Mouse (Mus musculus) embryonic facial prominence, embryonic 11.5 days (tissue): ENCODE results near the gene Ngb. TPM values are rescaled to one million over a fixed set of nuclear protein-coding genes. Genes with fewer than 3 reads are reported as not detected.

Source experiments
- ATAC-seq: fragments of 200-750 bp; cut with Nextera tagmentation; replicated peaks from 2 replicates; pipeline ENCODE4 v1.8.0; 2017; ENCODE audit warnings: low read depth; ENCODE audit not compliant: insufficient number of reproducible peaks, low FRiP score, low TSS enrichment
- DNase-seq: peaks from one replicate; pipeline ENCODE4 v3.0.0-alpha.2; 2015; ENCODE audit warnings: low spot score
- H3K27ac ChIP-seq: fragments of 300-500 bp; sonication (generic); replicated peaks from 2 replicates; pipeline ENCODE4 v1.5.1; 2014; ENCODE audit warnings: mild to moderate bottlenecking, low read depth, low read length, control low read depth
- H3K27me3 ChIP-seq: fragments of 300-500 bp; sonication (generic); 2 replicates; pipeline ENCODE4 v1.6.1; 2014; ENCODE audit warnings: mild to moderate bottlenecking, low read length, moderate library complexity, mixed read lengths; ENCODE audit not compliant: control insufficient read depth, insufficient read depth
- H3K36me3 ChIP-seq: fragments of 300-500 bp; sonication (generic); replicated peaks from 2 replicates; pipeline ENCODE4 v1.6.1; 2014; ENCODE audit warnings: low read depth, mild to moderate bottlenecking, low read length, moderate library complexity, mixed read lengths; ENCODE audit not compliant: control insufficient read depth, insufficient read depth
- H3K4me1 ChIP-seq: fragments of 300-500 bp; sonication (generic); 2 replicates; pipeline ENCODE4 v1.6.1; 2014; ENCODE audit warnings: low read length, mixed read lengths; ENCODE audit not compliant: control insufficient read depth, insufficient read depth
- H3K4me2 ChIP-seq: fragments of 300-500 bp; sonication (generic); 2 replicates; pipeline ENCODE4 v1.6.1; 2014; ENCODE audit warnings: low read depth, mild to moderate bottlenecking, control low read depth, low read length, moderate library complexity
- H3K4me3 ChIP-seq: fragments of 300-500 bp; sonication (generic); 2 replicates; pipeline ENCODE4 v1.5.1; 2014; ENCODE audit warnings: low read depth, low read length, control low read depth
- H3K9ac ChIP-seq: fragments of 300-500 bp; sonication (generic); replicated peaks from 2 replicates; pipeline ENCODE4 v1.6.1; 2014; ENCODE audit warnings: mild to moderate bottlenecking, control low read depth, low read length
- H3K9me3 ChIP-seq: fragments of 300-500 bp; sonication (generic); replicated peaks from 2 replicates; pipeline ENCODE4 v1.6.1; 2016; ENCODE audit warnings: mild to moderate bottlenecking, low read length, inconsistent platforms, mixed read lengths; ENCODE audit not compliant: control insufficient read depth
- WGBS: fragments of 180-500 bp; shearing (Covaris S2); extraction: QIAGEN DNeasy Blood & Tissue Kit; methylation state at CpG from one replicate; pipeline ENCODE4 v1.1.7; 2014; 5-methylcytosine and 5-hydroxymethylcytosine counted together
- polyA plus RNA-seq: library from polyadenylated mRNA; unstranded; fragments of >200 nt; fragmentation: Nextera tagmentation; extraction: Ambion mirVana; gene quantifications from 2 replicates; pipeline ENCODE4 v1.2.1, GENCODE M21; 2014

Ngb gene
- polyA plus RNA-seq, 1 experiment from 2014 or later: not detected

- Histone ChIP-seq H3K36me3 (no peaks in the 10 kb centered on the region), H3K4me3 (no peak overlapping the region), H3K4me1 (no peaks in the 10 kb centered on the region), H3K4me2 (no peak overlapping the region), H3K27ac (no peak overlapping the region), H3K9me3 (no peaks in the 10 kb centered on the region), H3K27me3 (no peaks in the 10 kb centered on the region), H3K9ac (no peak overlapping the region)
- 64% methylated on average over 17 of the region's 17 CpGs for WGBS
- no peak for ATAC-seq
- DNase-seq: no peak
Measured at GRCm38 (mm10) chr12:87057066-87057465, 45.3 kb downstream of the Ngb start.

- no peak overlapping the region for H3K4me3 ChIP-seq
- no peaks in the 10 kb centered on the region for H3K27me3 ChIP-seq
- no peaks in the 10 kb centered on the region for H3K9me3 ChIP-seq
- H3K4me2 ChIP-seq: no peak overlapping the region
- no peak overlapping the region for H3K27ac ChIP-seq
- no peak overlapping the region for H3K9ac ChIP-seq
- 70% methylated on average over 7 of the region's 7 CpGs for WGBS
- H3K36me3 ChIP-seq: no peaks in the 10 kb centered on the region
- ATAC-seq: no peak
- no peaks in the 10 kb centered on the region for H3K4me1 ChIP-seq
- DNase-seq: no peak
Measured at GRCm38 (mm10) chr12:87054873-87055272, 47.5 kb downstream of the Ngb start.

- DNase-seq (peak; percentile 72), ATAC-seq (no peak)
- no peak overlapping the region for H3K4me3 ChIP-seq
- H3K9ac ChIP-seq: no peak overlapping the region
- no peaks in the 10 kb centered on the region for H3K4me1 ChIP-seq
- H3K27ac ChIP-seq: no peak overlapping the region
- H3K27me3 ChIP-seq: no peaks in the 10 kb centered on the region
- no peaks in the 10 kb centered on the region for H3K9me3 ChIP-seq
- no peaks in the 10 kb centered on the region for H3K36me3 ChIP-seq
- WGBS: 27% methylated on average over 13 of the region's 16 CpGs
- H3K4me2 ChIP-seq: no peak overlapping the region
Measured at GRCm38 (mm10) chr12:87052661-87053321, 49.5 kb downstream of the Ngb start.

DNA sequence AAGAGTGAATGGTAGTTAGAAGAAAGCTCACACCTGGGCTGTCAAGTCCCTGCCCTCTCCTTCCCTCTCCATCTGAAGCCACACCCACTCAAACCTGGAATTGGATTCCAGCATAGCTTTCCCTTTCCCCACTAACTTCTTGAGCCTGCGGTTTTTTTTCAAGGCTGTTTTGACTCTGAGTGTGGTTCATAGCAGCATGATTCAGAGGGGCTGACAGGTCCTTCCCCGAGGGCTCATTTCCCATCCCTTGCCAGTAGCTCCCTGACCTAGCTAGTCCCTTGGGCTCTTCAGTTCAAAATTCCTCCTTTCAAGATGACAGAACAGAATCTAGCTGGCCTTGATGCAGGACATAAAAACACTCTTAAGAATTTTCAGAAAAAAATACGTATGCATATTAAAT, 54.8 kb downstream of the Ngb start:
- Histone ChIP-seq H3K4me1 (no peaks in the 10 kb centered on the region), H3K9me3 (no peaks in the 10 kb centered on the region), H3K9ac (no peak overlapping the region), H3K4me3 (no peak overlapping the region), H3K27me3 (no peaks in the 10 kb centered on the region), H3K36me3 (no peaks in the 10 kb centered on the region), H3K27ac (no peak overlapping the region), H3K4me2 (no peak overlapping the region)
- ATAC-seq: no peak
- DNase-seq: no peak
- 53% methylated on average over 3 of the region's 3 CpGs for WGBS

Other genes starting within 250 kb of the Ngb start
- gene Irf2bpl, start 217.7 kb downstream of the Ngb start, polyA plus RNA-seq: 15.5 and 16.4 TPM in 2 replicates
- gene Cipc, start 155.5 kb downstream of the Ngb start, polyA plus RNA-seq: 30.8 and 33.5 TPM in 2 replicates
- 0.57 and 0.72 TPM in 2 replicates for gene Zdhhc22, start 112.1 kb downstream of the Ngb start, polyA plus RNA-seq
- gene Tmem63c, start 81.2 kb downstream of the Ngb start, polyA plus RNA-seq: 0.14 and 0.18 TPM in 2 replicates
- 32.0 and 36.9 TPM in 2 replicates for gene Gstz1, start 44.6 kb upstream of the Ngb start, polyA plus RNA-seq
- 14.3 and 15.1 TPM in 2 replicates for gene Pomt2, start 45.4 kb upstream of the Ngb start, polyA plus RNA-seq
- gene Samd15, start 97.2 kb upstream of the Ngb start, polyA plus RNA-seq: 0.81 and 1.4 TPM in 2 replicates
- gene Tmed8, start 97.9 kb upstream of the Ngb start, polyA plus RNA-seq: 2.8 and 2.9 TPM in 2 replicates
- gene Noxred1, start 136.2 kb upstream of the Ngb start, polyA plus RNA-seq: 0.67 and 0.72 TPM in 2 replicates
- 61.9 and 62.0 TPM in 2 replicates for gene Vipas39, start 163.7 kb upstream of the Ngb start, polyA plus RNA-seq
- 245 and 266 TPM in 2 replicates for gene Ahsa1, start 163.9 kb upstream of the Ngb start, polyA plus RNA-seq
- gene Ism2, start 197.2 kb upstream of the Ngb start, polyA plus RNA-seq: 0.34 and 0.98 TPM in 2 replicates